Mouse (Mus musculus): ENCODE measurements at regions not wholly inside any gene's neighbourhood (a gene's known extent, or its start where the extent isn't known, plus 50 kb on each side); places are given as distances from the start of the nearest gene placed in this dataset.
A peak's percentile ranks its signal among the peaks of the same experiment; 100 is the strongest.

- DNase-seq = no peak
These were observed 1035.2 kb upstream of the B3galt2 start for GRCm38 (mm10) chr1:142605224-142605623.

GRCm38 (mm10) chr1:142606082-142606481 lies 1034.4 kb upstream of the B3galt2 start:
- no peak for DNase-seq

- no peak for DNase-seq
These were observed 1019.0 kb upstream of the B3galt2 start for GRCm38 (mm10) chr1:142621464-142621863.

GRCm38 (mm10) chr1:142624303-142624702 lies 1016.2 kb upstream of the B3galt2 start:
- no peak for DNase-seq

- DNase-seq = no peak
These were observed 985.2 kb upstream of the B3galt2 start for GRCm38 (mm10) chr1:142655289-142655688.

GRCm38 (mm10) chr1:142665262-142665661 lies 975.2 kb upstream of the B3galt2 start:
- no peak for DNase-seq

- no peak for DNase-seq
These were observed 960.5 kb upstream of the B3galt2 start for GRCm38 (mm10) chr1:142679917-142680316.

GRCm38 (mm10) chr1:142688828-142689227 lies 951.6 kb upstream of the B3galt2 start:
- DNase-seq = no peak

GRCm38 (mm10) chr1:142695179-142695578 lies 945.3 kb upstream of the B3galt2 start:
- DNase-seq = no peak

- no peak for DNase-seq
These were observed 932.2 kb upstream of the B3galt2 start for GRCm38 (mm10) chr1:142708263-142708662.

- DNase-seq = no peak
These were observed 910.2 kb upstream of the B3galt2 start for GRCm38 (mm10) chr1:142730259-142730658.

GRCm38 (mm10) chr1:142734108-142734507 lies 906.4 kb upstream of the B3galt2 start:
- no peak for DNase-seq

- DNase-seq = no peak
These were observed 902.1 kb upstream of the B3galt2 start for GRCm38 (mm10) chr1:142738376-142738775.

- DNase-seq = peak; percentile 51
These were observed 898.2 kb upstream of the B3galt2 start for GRCm38 (mm10) chr1:142742307-142742706.

GRCm38 (mm10) chr1:142771010-142771409 lies 869.5 kb upstream of the B3galt2 start:
- no peak for DNase-seq

Data from adrenal gland, postnatal 10 days (tissue).